In the genomic region with DNA sequence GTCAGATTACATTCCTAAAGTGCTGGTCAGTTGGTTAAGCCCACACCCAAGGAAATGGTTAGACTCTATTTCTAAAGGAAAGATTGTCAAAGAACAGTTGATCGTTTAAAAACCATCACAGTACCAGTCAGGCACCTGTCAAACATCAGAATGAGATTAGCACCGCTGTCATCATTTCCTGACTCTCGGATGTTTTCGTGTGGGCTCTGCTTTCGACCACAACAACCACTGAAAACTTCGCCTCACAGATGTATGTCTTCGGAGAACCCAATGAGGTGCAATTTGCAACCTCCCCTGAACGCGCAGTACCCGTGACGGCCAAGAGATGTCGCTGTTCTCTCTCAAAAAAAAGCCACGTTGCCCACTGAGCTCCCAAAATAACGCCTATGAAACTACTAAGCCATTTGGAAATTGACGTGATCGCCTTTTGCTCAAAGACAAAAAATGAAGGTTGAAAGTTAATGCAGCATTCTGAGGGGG, we compare ENCODE assay signal across 8 mouse cellular contexts.
DNase-seq lines count a peak whose midpoint lies in the region; ATAC-seq and TF ChIP-seq lines count a peak whose summit lies in the region.

No protein-coding gene starts in this region.

- peaks cover 0 to 7% of the 10 kb centered on the region in 2 experiments; a peak in 2 of 4 replicates for H3K36me3 ChIP-seq in MEL (ENCODE audit: control insufficient read depth in 1 of 2, insufficient read depth in 2 of 2, low read length in 2 of 2)
- no peaks in the 10 kb centered on the region for H3K36me3 ChIP-seq in hindbrain, embryonic 14.5 days (replicated peaks; ENCODE audit: control insufficient read depth, insufficient read depth)

- H3K4me1 ChIP-seq in MEL (ENCODE audit: control insufficient read depth in 1 of 2, insufficient read depth in 2 of 2, low read length in 2 of 2): peaks cover 0 to 9% of the 10 kb centered on the region in 2 experiments; a peak in 2 of 4 replicates
- no peaks in the 10 kb centered on the region; the same call in 1 of the 2 replicates for H3K4me1 ChIP-seq in hindbrain, embryonic 14.5 days (replicated peaks; ENCODE audit: control insufficient read depth, insufficient read depth, low read length)

- no peaks in the 10 kb centered on the region for H3K9me3 ChIP-seq in MEL (replicated peaks; ENCODE audit: insufficient read depth, low read length)
- no peaks in the 10 kb centered on the region for H3K9me3 ChIP-seq in hindbrain, embryonic 14.5 days (ENCODE audit: control insufficient read depth, low read length)

- peak overlapping the region; percentile 56 for H3K27ac ChIP-seq in MEL (ENCODE audit: control insufficient read depth, low read depth, low read length)
- no peak overlapping the region for H3K27ac ChIP-seq in hindbrain, embryonic 14.5 days

- peak; percentile 78 for TF ChIP-seq RAD21 in MEL (IDR thresholded peaks at IDR 0.05; ENCODE audit: low read depth, low read length)

- H3K27me3 ChIP-seq in MEL (ENCODE audit: control insufficient read depth in 1 of 2, insufficient read depth in 2 of 2, low read length in 2 of 2): no peaks in the 10 kb centered on the region; a peak in 1 of 4 replicates
- H3K27me3 ChIP-seq in hindbrain, embryonic 14.5 days (ENCODE audit: control insufficient read depth, insufficient read depth, low read length): no peaks in the 10 kb centered on the region

- peak; percentile 78 to 88 (median 86) for TF ChIP-seq CTCF in MEL (IDR thresholded peaks at IDR 0.05 in 2 of 3, conservative IDR thresholded peaks at IDR 0.05 in 1 of 3; ENCODE audit: control insufficient read depth in 1 of 3, insufficient read depth in 1 of 3, low read depth in 2 of 3, low read length in 3 of 3, poor library complexity in 1 of 3, severe bottlenecking in 1 of 3)

- TF ChIP-seq EP300 in MEL (IDR thresholded peaks at IDR 0.05; ENCODE audit: low read depth in 1 of 2, low read length in 2 of 2): no peak; a peak in 1 of 4 replicates

- peak overlapping the region; percentile 25 for H3K4me2 ChIP-seq in hindbrain, embryonic 14.5 days (replicated peaks)

- ATAC-seq in hindbrain, embryonic 14.5 days (ENCODE audit: low FRiP score): no peak
- ATAC-seq in megakaryocyte, adult 5-6 weeks (ENCODE audit: poor library complexity, severe bottlenecking): peak; percentile 80

- 8% methylated on average over 16 of the region's 16 CpGs for WGBS in hindbrain, embryonic 14.5 days

- no peak for TF ChIP-seq POLR2A in MEL (IDR thresholded peaks at IDR 0.05; ENCODE audit: control insufficient read depth in 1 of 2, insufficient read depth in 1 of 2, low read depth in 1 of 2, low read length in 2 of 2, poor library complexity in 1 of 2)

- peak; percentile 88 for DNase-seq in MEL (ENCODE audit: low read depth, low spot score)
- peak; percentile 28 to 65 for DNase-seq in cerebellum, adult 18-20 months
- peak; percentile 30 to 74 for DNase-seq in frontal cortex, postnatal 10 days (ENCODE audit: low spot score in 2 of 2)
- peak; percentile 86 for DNase-seq in hindbrain, embryonic 14.5 days (ENCODE audit: low spot score)
- peak; percentile 78 to 82 for DNase-seq in layer of hippocampus, postnatal 36 days
- DNase-seq in retina, postnatal 7 days (ENCODE audit: low read depth, low spot score): peak; percentile 37
- DNase-seq in urinary bladder, adult 18-20 months (ENCODE audit: low spot score in 2 of 2): peak; percentile 57 to 74

- H3K4me3 ChIP-seq in MEL (ENCODE audit: control insufficient read depth in 1 of 2, insufficient read depth in 1 of 2, low read depth in 2 of 2, low read length in 2 of 2): peak overlapping the region; percentile 51 to 52
- H3K4me3 ChIP-seq in hindbrain, embryonic 14.5 days (replicated peaks; ENCODE audit: low read length): no peak overlapping the region

- H3K79me2 ChIP-seq in MEL (ENCODE audit: control insufficient read depth, insufficient read depth, low read length, poor library complexity): no peaks in the 10 kb centered on the region

- H3K9ac ChIP-seq in MEL (ENCODE audit: control insufficient read depth, low read depth, low read length, poor library complexity, severe bottlenecking): peak overlapping the region; percentile 76
- no peak overlapping the region for H3K9ac ChIP-seq in hindbrain, embryonic 14.5 days

TF ChIP-seq in MEL, 35 proteins besides CTCF, POLR2A, EP300 and RAD21:
- TF ChIP-seq ZNF384 (IDR thresholded peaks at IDR 0.05; ENCODE audit: low read depth, low read length): peak; percentile 65; the same call in 1 of the 2 replicates
- no peak for TF ChIP-seq ELF1 (IDR thresholded peaks at IDR 0.05; ENCODE audit: low read depth, low read length)
- peak; percentile 76 for TF ChIP-seq SIN3A (IDR thresholded peaks at IDR 0.05; ENCODE audit: low read length)
- TF ChIP-seq NELFE (IDR thresholded peaks at IDR 0.05; ENCODE audit: low read depth, low read length): no peak
- peak; percentile 72 for TF ChIP-seq ZC3H11A (IDR thresholded peaks at IDR 0.05; ENCODE audit: low read depth, low read length)
- TF ChIP-seq POLR2AphosphoS5 (IDR thresholded peaks at IDR 0.05; ENCODE audit: borderline replicate concordance, low read depth, low read length): no peak
- no peak for TF ChIP-seq NRF1 (IDR thresholded peaks at IDR 0.05; ENCODE audit: insufficient read depth, low read depth, low read length, poor library complexity, severe bottlenecking)
- peak; percentile 78; the same call in 1 of the 2 replicates for TF ChIP-seq MYC (IDR thresholded peaks at IDR 0.05; ENCODE audit: low read depth, low read length)
- TF ChIP-seq MAX (IDR thresholded peaks at IDR 0.05; ENCODE audit: low read length): peak; percentile 54
- no peak for TF ChIP-seq TAL1 (IDR thresholded peaks at IDR 0.05; ENCODE audit: low read length)
- TF ChIP-seq SMC3 (IDR thresholded peaks at IDR 0.05; ENCODE audit: low read depth, low read length): peak; percentile 69
- 0 out of 2 replicates have a peak, but pooled peaks have one; percentile 49 for TF ChIP-seq ETS1 (IDR thresholded peaks at IDR 0.05; ENCODE audit: low read depth, low read length)
- TF ChIP-seq HCFC1 (IDR thresholded peaks at IDR 0.05; ENCODE audit: low read depth, low read length): no peak
- TF ChIP-seq MXI1 (IDR thresholded peaks at IDR 0.05; ENCODE audit: low read depth, low read length): peak; percentile 51
- 0 out of 2 replicates have a peak, but pooled peaks have one; percentile 2 for TF ChIP-seq GATA1 (IDR thresholded peaks at IDR 0.05; ENCODE audit: low read depth, low read length)
- peak; percentile 50; the same call in 1 of the 2 replicates for TF ChIP-seq TBP (IDR thresholded peaks at IDR 0.05; ENCODE audit: low read depth, low read length)

Comparison
In these comparisons a context has a peak if more than half of its experiments do, and no peak if none do; other contexts are left out.
1. DNase-seq: peak in every context shown above with its lines; median percentile 88 in MEL; 86 in hindbrain, embryonic 14.5 days; 80 in layer of hippocampus, postnatal 36 days; 66 in urinary bladder, adult 18-20 months; 52 in frontal cortex, postnatal 10 days; 46 in cerebellum, adult 18-20 months; 37 in retina, postnatal 7 days.